8 mouse cellular contexts compared by ENCODE assay signal in the genomic region with DNA sequence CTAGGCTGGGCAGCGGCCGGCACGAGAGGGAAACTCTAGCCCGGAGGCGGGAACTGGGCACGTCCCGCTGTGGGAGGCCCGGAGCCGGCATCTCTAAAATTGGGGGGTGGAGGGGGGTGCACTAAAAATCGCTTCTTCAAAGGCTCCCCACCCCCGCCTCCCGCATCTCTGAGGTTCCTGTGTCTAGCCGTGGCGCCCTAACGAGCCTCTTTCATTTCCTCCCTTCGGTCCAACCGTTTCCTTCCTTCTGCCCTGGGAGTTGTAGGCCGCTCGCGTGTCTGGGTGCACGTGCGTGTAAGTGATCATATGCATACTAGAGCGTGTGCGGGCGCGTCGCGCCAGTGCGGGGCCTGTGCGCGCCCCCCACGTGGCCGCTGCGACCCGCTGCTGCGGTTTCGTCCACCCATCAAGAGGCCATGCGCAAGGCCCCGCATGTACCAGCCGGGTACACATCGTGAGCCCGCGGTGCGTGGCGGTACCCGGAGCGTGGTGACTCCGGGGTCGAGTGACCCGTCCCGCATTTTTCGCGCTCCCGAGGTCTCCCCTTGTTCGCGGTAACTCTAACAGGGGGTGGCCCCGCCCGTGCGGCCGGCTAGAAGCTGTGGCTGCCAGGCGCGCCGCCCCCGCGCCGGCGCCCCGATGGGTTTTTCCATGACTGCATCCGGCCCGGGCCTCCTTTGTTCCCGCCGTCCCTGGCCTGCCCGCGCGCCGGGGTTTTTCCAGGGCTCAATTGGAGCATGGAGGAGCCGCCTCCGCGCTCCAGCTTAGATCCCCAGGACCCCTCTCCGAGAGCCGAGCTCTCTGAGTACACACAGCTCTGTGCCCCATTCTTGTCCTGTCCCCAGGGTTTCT. TPM values are rescaled to one million over a fixed set of nuclear protein-coding genes. Genes with fewer than 3 reads are reported as not detected.
A peak's percentile ranks its signal among the peaks of the same experiment; 100 is the strongest.
DNase-seq lines count a peak whose midpoint lies in the region; ATAC-seq and TF ChIP-seq lines count a peak whose summit lies in the region.

No protein-coding gene starts in this region.

- under 1% methylated on average over 77 of the region's 81 CpGs for WGBS in forebrain, embryonic 14.5 days
- WGBS in lung, adult 2 months = under 1% methylated on average over 81 of the region's 81 CpGs
- WGBS in neural tube, embryonic 15.5 days = 0% methylated on average over 81 of the region's 81 CpGs

- peak overlapping the region; percentile 100 for H3K27ac ChIP-seq in forebrain, embryonic 14.5 days (ENCODE audit: low read depth, low read length)
- H3K27ac ChIP-seq in neural tube, embryonic 15.5 days (replicated peaks) = peak overlapping the region; percentile 98

- peak; percentile 68 for ATAC-seq in forebrain, embryonic 14.5 days
- ATAC-seq in neural tube, embryonic 15.5 days (ENCODE audit: low FRiP score) = peak; percentile 74

- intact Hi-C loops in heart, postnatal 14 days (cut with DNase I) = no loop called here

- H3K9me3 ChIP-seq in E14TG2a.4 (ENCODE audit: low read length) = no peaks in the 10 kb centered on the region
- no peaks in the 10 kb centered on the region for H3K9me3 ChIP-seq in forebrain, embryonic 14.5 days (replicated peaks; ENCODE audit: control insufficient read depth, low read length)
- no peaks in the 10 kb centered on the region for H3K9me3 ChIP-seq in neural tube, embryonic 15.5 days (replicated peaks)

- peak overlapping the region; percentile 97 for H3K9ac ChIP-seq in forebrain, embryonic 14.5 days (ENCODE audit: low read length)
- peak overlapping the region; percentile 76 for H3K9ac ChIP-seq in neural tube, embryonic 15.5 days (replicated peaks)

- H3K4me3 ChIP-seq in E14TG2a.4 (replicated peaks; ENCODE audit: low read length) = peak overlapping the region; percentile 85
- peak overlapping the region; percentile 43 for H3K4me3 ChIP-seq in forebrain, embryonic 14.5 days (ENCODE audit: low read depth, low read length)
- H3K4me3 ChIP-seq in lung, adult 2 months (replicated peaks; ENCODE audit: extremely low read depth, low read depth, low read length) = peak overlapping the region; percentile 63
- H3K4me3 ChIP-seq in neural tube, embryonic 15.5 days (replicated peaks) = peak overlapping the region; percentile 49

- H3K27me3 ChIP-seq in E14TG2a.4 (ENCODE audit: insufficient read depth, low read length) = no peaks in the 10 kb centered on the region
- no peaks in the 10 kb centered on the region for H3K27me3 ChIP-seq in forebrain, embryonic 14.5 days (replicated peaks; ENCODE audit: control insufficient read depth, insufficient read depth, low read length)
- no peaks in the 10 kb centered on the region for H3K27me3 ChIP-seq in neural tube, embryonic 15.5 days (replicated peaks)

- H3K4me1 ChIP-seq in E14TG2a.4 (replicated peaks; ENCODE audit: low read depth, low read length) = peaks cover 73% of the 10 kb centered on the region
- peaks cover 18% of the 10 kb centered on the region for H3K4me1 ChIP-seq in forebrain, embryonic 14.5 days (ENCODE audit: control insufficient read depth, insufficient read depth, low read length)
- H3K4me1 ChIP-seq in lung, adult 2 months (ENCODE audit: control insufficient read depth, insufficient read depth, low read length) = peaks cover 11% of the 10 kb centered on the region
- H3K4me1 ChIP-seq in neural tube, embryonic 15.5 days = peaks cover 47% of the 10 kb centered on the region

- no peak for TF ChIP-seq CTCF in E14TG2a.4 (conservative IDR thresholded peaks at IDR 0.05; ENCODE audit: low read length)
- TF ChIP-seq CTCF in lung, adult 2 months (IDR thresholded peaks at IDR 0.05; ENCODE audit: insufficient read depth, low read length) = no peak

- peak overlapping the region; percentile 84 for H3K4me2 ChIP-seq in forebrain, embryonic 14.5 days (ENCODE audit: low read length)
- H3K4me2 ChIP-seq in neural tube, embryonic 15.5 days = peak overlapping the region; percentile 88

- DNase-seq in cerebellum, adult 11 months = peak; percentile 86
- DNase-seq in forebrain, embryonic 14.5 days (ENCODE audit: low spot score) = peak; percentile 89
- peak; percentile 90 to 92 for DNase-seq in heart, postnatal 14 days
- DNase-seq in layer of hippocampus, adult 18-20 months (ENCODE audit: low spot score in 2 of 2) = peak; percentile 74 to 91
- DNase-seq in lung, adult 2 months = peak; percentile 89
- DNase-seq in testis, postnatal 14 days (ENCODE audit: low spot score) = peak; percentile 82

- no peaks in the 10 kb centered on the region for H3K36me3 ChIP-seq in E14TG2a.4 (ENCODE audit: insufficient read depth, low read length)
- H3K36me3 ChIP-seq in forebrain, embryonic 14.5 days (ENCODE audit: control insufficient read depth, insufficient read depth, low read length) = no peaks in the 10 kb centered on the region
- no peaks in the 10 kb centered on the region for H3K36me3 ChIP-seq in neural tube, embryonic 15.5 days

- peak; percentile 65 for TF ChIP-seq POLR2A in lung, adult 2 months (IDR thresholded peaks at IDR 0.05; ENCODE audit: borderline replicate concordance, extremely low read depth, low read depth, low read length)

RNA-seq across cellular contexts. Expression of a gene that starts 16.1 kb away (rescaled TPM):
- not detected in 2 replicates for polyA plus RNA-seq in forebrain, embryonic 14.5 days (2014; fragmentation: Nextera tagmentation; extraction: Ambion mirVana)
- total RNA-seq in heart, postnatal 14 days (2021) = not detected
- not detected for total RNA-seq in layer of hippocampus, adult 18-20 months (2021)
- polyA plus RNA-seq in lung, adult 2 months (2012; rRNA removed) = 0.11 and 0.12 TPM in 2 replicates
- polyA plus RNA-seq in neural tube, embryonic 15.5 days (2015; fragmentation: Nextera tagmentation; extraction: Ambion mirVana) = not detected in 2 replicates

RNA-seq across cellular contexts. Expression of a gene that starts 16.2 kb away (rescaled TPM):
- not detected in 2 replicates for polyA plus RNA-seq in forebrain, embryonic 14.5 days (2014; fragmentation: Nextera tagmentation; extraction: Ambion mirVana)
- total RNA-seq in heart, postnatal 14 days (2021) = not detected
- total RNA-seq in layer of hippocampus, adult 18-20 months (2021) = not detected
- 2.9 TPM in 2 replicates for polyA plus RNA-seq in lung, adult 2 months (2012; rRNA removed)
- 0.13 TPM in 1 of 2 replicates, not detected in the other for polyA plus RNA-seq in neural tube, embryonic 15.5 days (2015; fragmentation: Nextera tagmentation; extraction: Ambion mirVana)

Comparison
In these comparisons a context has a peak if more than half of its experiments do, and no peak if none do; other contexts are left out.
1. Peak in every context shown above with its lines: DNase-seq, ATAC-seq, H3K4me3 ChIP-seq and H3K27ac ChIP-seq.